Mouse (Mus musculus) urinary bladder, adult 2 months (tissue): ENCODE measurements around the gene Rnf141. TPM values are rescaled to one million over a fixed set of nuclear protein-coding genes. Genes with fewer than 3 reads are reported as not detected.

Experiments
- DNase-seq: peaks from one replicate; pipeline ENCODE4 v3.0.0; 2022; ENCODE audit warnings: low spot score
- polyA plus RNA-seq: library from polyadenylated mRNA; depleted of rRNA; stranded (reverse); fragments of >200 nt; gene quantifications from 2 replicates; pipeline ENCODE4 v1.2.3, GENCODE M21; 2012

Rnf141 gene
- polyA plus RNA-seq, 1 experiment, result 32.1 TPM

GRCm38 (mm10) chr7:110833024-110833423, 11.2 kb downstream of the Rnf141 start:
- DNase-seq, result no peak

GRCm38 (mm10) chr7:110823995-110824953, 20.0 kb downstream of the Rnf141 start:
- DNase-seq, result no peak

- DNase-seq, result no peak
These were observed 20.7 kb downstream of the Rnf141 start for GRCm38 (mm10) chr7:110823593-110823992.

- no peak for DNase-seq
These were observed 21.2 kb downstream of the Rnf141 start for GRCm38 (mm10) chr7:110823076-110823475.

- DNase-seq, result no peak
These were observed 22.2 kb downstream of the Rnf141 start for GRCm38 (mm10) chr7:110822055-110822454.

GRCm38 (mm10) chr7:110821653-110822052, 22.6 kb downstream of the Rnf141 start:
- DNase-seq, result no peak

- no peak for DNase-seq
These were observed 23.2 kb downstream of the Rnf141 start for GRCm38 (mm10) chr7:110821068-110821467.

- no peak for DNase-seq
These were observed 25.4 kb downstream of the Rnf141 start for GRCm38 (mm10) chr7:110818787-110819350.

GRCm38 (mm10) chr7:110818206-110818605, 26.1 kb downstream of the Rnf141 start:
- no peak for DNase-seq

- DNase-seq, result no peak
These were observed 28.2 kb downstream of the Rnf141 start for GRCm38 (mm10) chr7:110816037-110816436.

- DNase-seq, result no peak
These were observed 30.3 kb downstream of the Rnf141 start for GRCm38 (mm10) chr7:110813983-110814382.

- DNase-seq, result no peak
These were observed 32.7 kb downstream of the Rnf141 start for GRCm38 (mm10) chr7:110811529-110811928.

- DNase-seq, result no peak
These were observed 33.3 kb downstream of the Rnf141 start for GRCm38 (mm10) chr7:110810995-110811394.

GRCm38 (mm10) chr7:110809585-110810557, 34.4 kb downstream of the Rnf141 start:
- DNase-seq, result no peak

GRCm38 (mm10) chr7:110808962-110809361, 35.3 kb downstream of the Rnf141 start:
- DNase-seq, result no peak

GRCm38 (mm10) chr7:110807460-110808030, 36.7 kb downstream of the Rnf141 start:
- no peak for DNase-seq

- DNase-seq, result peak; percentile 20
These were observed 40.0 kb downstream of the Rnf141 start for GRCm38 (mm10) chr7:110804266-110804665.

- DNase-seq, result no peak
These were observed 41.1 kb downstream of the Rnf141 start for GRCm38 (mm10) chr7:110803131-110803530.

- peak; percentile 62 for DNase-seq
These were observed 43.2 kb downstream of the Rnf141 start for GRCm38 (mm10) chr7:110801028-110801427.

GRCm38 (mm10) chr7:110797722-110798409, 46.4 kb downstream of the Rnf141 start:
- no peak for DNase-seq
